Mouse (Mus musculus) layer of hippocampus, postnatal 14 days (tissue): ENCODE measurements around the gene Ccdc124. TPM values are rescaled to one million over a fixed set of nuclear protein-coding genes. Genes with fewer than 3 reads are reported as not detected.

Experiments
- DNase-seq, 2 experiments: peaks; one replicate each; pipeline ENCODE4 v3.0.0; 2021 to 2022; ENCODE audit warnings: low spot score in 2 of 2, mixed read lengths in 1 of 2
- total RNA-seq, 2 experiments: library from RNA; stranded (reverse); gene quantifications; 2 replicates each; pipeline ENCODE4 v1.2.3; 2021

Ccdc124 gene
- total RNA-seq, 2 experiments from 2014 or later = 84.5 to 92.7 TPM

- DNase-seq = no peak
Measured at GRCm38 (mm10) chr8:70850132-70850845, 23.4 kb downstream of the Ccdc124 start.

- DNase-seq = no peak
Measured at GRCm38 (mm10) chr8:70849333-70849990, 24.3 kb downstream of the Ccdc124 start.

GRCm38 (mm10) chr8:70846371-70847154 is 27.2 kb downstream of the Ccdc124 start:
- no peak for DNase-seq

GRCm38 (mm10) chr8:70845108-70845507 is 28.6 kb downstream of the Ccdc124 start:
- no peak for DNase-seq

- peak; percentile 87 to 90 for DNase-seq
Measured at GRCm38 (mm10) chr8:70844523-70844922, 29.2 kb downstream of the Ccdc124 start.

- DNase-seq = no peak
Measured at GRCm38 (mm10) chr8:70843941-70844340, 29.8 kb downstream of the Ccdc124 start.

GRCm38 (mm10) chr8:70843214-70843773 is 30.4 kb downstream of the Ccdc124 start:
- DNase-seq = no peak

GRCm38 (mm10) chr8:70842484-70842883 is 31.3 kb downstream of the Ccdc124 start:
- no peak for DNase-seq

GRCm38 (mm10) chr8:70841147-70842072 is 32.3 kb downstream of the Ccdc124 start:
- DNase-seq = peak; percentile 92

GRCm38 (mm10) chr8:70840590-70840989 is 33.1 kb downstream of the Ccdc124 start:
- DNase-seq = no peak

GRCm38 (mm10) chr8:70839408-70840351 is 34.1 kb downstream of the Ccdc124 start, which contains the start of gene Arrdc2:
Gene Arrdc2, minus strand, starts transcription at chr8:70839720.
- DNase-seq = peak; percentile 97 to 100

GRCm38 (mm10) chr8:70838654-70839407 is 34.9 kb downstream of the Ccdc124 start:
- DNase-seq = no peak

- peak in 1 of 2 experiments; percentile 58 for DNase-seq
Measured at GRCm38 (mm10) chr8:70836666-70837065, 37.1 kb downstream of the Ccdc124 start.

GRCm38 (mm10) chr8:70834071-70834470 is 39.7 kb downstream of the Ccdc124 start:
- DNase-seq = no peak

- DNase-seq = peak in 1 of 2 experiments; percentile 62
Measured at GRCm38 (mm10) chr8:70833520-70833919, 40.2 kb downstream of the Ccdc124 start.

GRCm38 (mm10) chr8:70833018-70833482 is 40.7 kb downstream of the Ccdc124 start:
- DNase-seq = no peak

GRCm38 (mm10) chr8:70832371-70832770 is 41.4 kb downstream of the Ccdc124 start:
- DNase-seq = no peak

GRCm38 (mm10) chr8:70831517-70831916 is 42.2 kb downstream of the Ccdc124 start:
- DNase-seq = no peak
